Mouse (Mus musculus) limb, embryonic 14.5 days (tissue): ENCODE measurements around the gene Ugt1a2. TPM values are rescaled to one million over a fixed set of nuclear protein-coding genes. Genes with fewer than 3 reads are reported as not detected.
"Not testable (repeated sequence)": the region's sequence is repeated elsewhere in the genome, so short reads cannot be mapped to it uniquely, and the experiment has no call there.

ENCODE experiments used
- ATAC-seq: fragments of 200-750 bp; cut with Nextera tagmentation; 2 replicates; pipeline ENCODE4 v1.8.0; 2017; ENCODE audit warnings: low read depth, moderate number of reproducible peaks, moderate TSS enrichment; ENCODE audit not compliant: low FRiP score
- DNase-seq: peaks from one replicate; pipeline ENCODE4 v3.0.0-alpha.2; 2015; ENCODE audit warnings: low spot score
- H3K27ac ChIP-seq: fragments of 300-500 bp; sonication (generic); replicated peaks from 2 replicates; pipeline ENCODE4 v1.5.1; 2014; ENCODE audit warnings: low read depth, mild to moderate bottlenecking, low read length, moderate library complexity, mixed read lengths
- H3K27me3 ChIP-seq: fragments of 300-500 bp; sonication (generic); 2 replicates; pipeline ENCODE4 v1.6.1; 2014; ENCODE audit warnings: low read length, mixed read lengths; ENCODE audit not compliant: control insufficient read depth, insufficient read depth
- H3K36me3 ChIP-seq: fragments of 300-500 bp; sonication (generic); 2 replicates; pipeline ENCODE4 v1.6.1; 2014; ENCODE audit warnings: mild to moderate bottlenecking, low read length, moderate library complexity, mixed read lengths; ENCODE audit not compliant: control insufficient read depth, insufficient read depth
- H3K4me1 ChIP-seq: fragments of 300-500 bp; sonication (generic); 2 replicates; pipeline ENCODE4 v1.6.1; 2014; ENCODE audit warnings: antibody characterized with exemption, low read length, mixed read lengths; ENCODE audit not compliant: control insufficient read depth, insufficient read depth
- H3K4me2 ChIP-seq: fragments of 300-500 bp; sonication (generic); replicated peaks from 2 replicates; pipeline ENCODE4 v1.6.1; 2014; ENCODE audit warnings: low read depth, mild to moderate bottlenecking, low read length, moderate library complexity; ENCODE audit not compliant: severe bottlenecking
- H3K4me3 ChIP-seq: fragments of 300-500 bp; sonication (generic); replicated peaks from 2 replicates; pipeline ENCODE4 v1.5.1; 2014; ENCODE audit warnings: low read length
- H3K9ac ChIP-seq: fragments of 300-500 bp; sonication (generic); 2 replicates; pipeline ENCODE4 v1.6.1; 2014; ENCODE audit warnings: mild to moderate bottlenecking, low read depth, low read length, moderate library complexity; ENCODE audit not compliant: severe bottlenecking
- H3K9me3 ChIP-seq: fragments of 300-500 bp; sonication (generic); 2 replicates; pipeline ENCODE4 v1.6.1; 2016; ENCODE audit warnings: low read length; ENCODE audit not compliant: control insufficient read depth
- POLR2A ChIP-seq: fragments of 200-500 bp; IDR thresholded peaks from 2 replicates; pipeline ENCODE4 v1.8.0; 2012; ENCODE audit warnings: inconsistent platforms, mild to moderate bottlenecking, moderate library complexity, borderline replicate concordance; ENCODE audit not compliant: insufficient read depth, insufficient read length; ENCODE audit errors: extremely low read depth
- WGBS: fragments of 180-500 bp; shearing (Covaris S2); extraction: QIAGEN DNeasy Blood & Tissue Kit; methylation state at CpG from one replicate; pipeline ENCODE4 v1.1.7; 2014; 5-methylcytosine and 5-hydroxymethylcytosine counted together
- polyA plus RNA-seq, 2 experiments: library from polyadenylated mRNA; depleted of rRNA in 1 of 2; stranded (reverse) in 1 of 2; unstranded in 1 of 2; fragments of >200 nt; fragmentation: Nextera tagmentation in 1 of 2; extraction: Ambion mirVana in 1 of 2; gene quantifications; 2 replicates each; pipeline versions ENCODE4 v1.2.1 to v1.2.3; 2012 to 2014

Gene Ugt1a2
- polyA plus RNA-seq (2012; rRNA removed): 0.04 and 0.08 TPM in 2 replicates
- polyA plus RNA-seq (2014; fragmentation: Nextera tagmentation; extraction: Ambion mirVana): not detected in 2 replicates

GRCm38 (mm10) chr1:88200456-88200855 is at the start of gene Ugt1a2:
Ugt1a2 (plus strand) TSS chr1:88200601.
- H3K4me1 ChIP-seq: no peaks in the 10 kb centered on the region
- TF ChIP-seq POLR2A: no peak
- no peak for DNase-seq
- no peak for ATAC-seq
- WGBS: 74% methylated on average over 7 of the region's 7 CpGs
- H3K9me3 ChIP-seq: peaks cover 11% of the 10 kb centered on the region
- no peaks in the 10 kb centered on the region for H3K27me3 ChIP-seq
- H3K27ac ChIP-seq: no peak within 1 kb of the TSS
- no peak within 1 kb of the TSS for H3K9ac ChIP-seq
- no peak within 1 kb of the TSS for H3K4me2 ChIP-seq
- no peaks in the 10 kb centered on the region for H3K36me3 ChIP-seq
- no peak within 1 kb of the TSS for H3K4me3 ChIP-seq

DNA sequence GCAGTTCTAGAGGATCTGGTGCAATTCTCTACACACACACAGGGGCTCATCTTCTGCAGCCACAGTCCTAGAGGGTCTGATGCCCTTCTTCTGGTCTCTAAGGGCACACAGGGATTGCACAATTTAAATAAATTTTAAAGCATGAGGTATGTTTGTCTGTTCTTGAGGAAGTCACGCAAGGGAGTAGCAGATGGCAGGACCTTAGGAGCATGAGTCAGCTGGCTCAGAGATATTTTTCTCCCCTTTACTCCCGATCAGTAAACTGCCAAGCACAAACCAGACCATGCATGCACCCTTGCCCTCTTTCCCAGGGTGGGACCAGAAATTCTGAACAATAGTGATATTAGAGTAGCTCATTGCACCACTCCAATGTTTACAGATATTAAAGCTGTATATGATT is 42.0 kb upstream of the Ugt1a2 start:
- DNase-seq (no peak), ATAC-seq (no peak)
- Histone ChIP-seq H3K4me3 (no peak overlapping the region), H3K9me3 (no peaks in the 10 kb centered on the region), H3K4me1 (no peaks in the 10 kb centered on the region), H3K4me2 (no peak overlapping the region), H3K27me3 (no peaks in the 10 kb centered on the region), H3K36me3 (no peaks in the 10 kb centered on the region), H3K27ac (no peak overlapping the region), H3K9ac (no peak overlapping the region)
- WGBS: 83% methylated on average over 2 of the region's 2 CpGs
- no peak for TF ChIP-seq POLR2A

DNA sequence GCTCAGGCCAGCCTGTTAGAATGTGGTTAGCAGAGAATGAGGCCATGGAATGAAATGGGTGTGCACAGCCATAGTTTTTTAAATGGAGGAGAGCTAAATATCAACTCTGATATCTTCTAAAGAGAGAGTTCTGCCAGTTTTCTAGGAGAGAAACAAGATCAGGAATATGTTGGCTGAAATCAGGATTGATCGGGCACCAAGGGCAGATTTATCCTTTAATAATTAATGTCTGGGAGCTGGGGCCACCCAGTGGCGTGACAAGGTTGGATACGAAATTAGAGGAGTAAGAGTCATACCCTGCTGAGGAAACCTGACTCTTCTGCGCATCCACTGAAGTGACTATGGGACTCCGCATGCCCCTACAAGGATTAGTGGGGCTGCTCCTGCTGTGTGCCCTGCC is 34.7 kb upstream of the Ugt1a2 start, which contains the start of gene Ugt1a5:
Gene Ugt1a5 (plus strand): TSS at position 302 of the 400 bp plus-strand sequence.
- Histone ChIP-seq H3K4me3 (no peak within 1 kb of the TSS), H3K9ac (no peak within 1 kb of the TSS), H3K27ac (no peak within 1 kb of the TSS), H3K9me3 (no peaks in the 10 kb centered on the region), H3K4me1 (no peaks in the 10 kb centered on the region), H3K4me2 (no peak within 1 kb of the TSS), H3K27me3 (no peaks in the 10 kb centered on the region), H3K36me3 (no peaks in the 10 kb centered on the region)
- ATAC-seq (no peak), DNase-seq (no peak)
- TF ChIP-seq POLR2A: no peak
- WGBS: 77% methylated on average over 5 of the region's 5 CpGs

- not testable (repeated sequence) for H3K36me3 ChIP-seq, H3K27me3 ChIP-seq, H3K9me3 ChIP-seq, DNase-seq, H3K4me1 ChIP-seq, H3K4me3 ChIP-seq, H3K4me2 ChIP-seq, ATAC-seq, H3K27ac ChIP-seq, H3K9ac ChIP-seq
- WGBS: 93% methylated on average over 5 of the region's 7 CpGs
These were observed 28.2 kb upstream of the Ugt1a2 start for GRCm38 (mm10) chr1:88172190-88172589.

GRCm38 (mm10) chr1:88179657-88180056 is 20.7 kb upstream of the Ugt1a2 start:
- H3K9ac ChIP-seq: no peak overlapping the region
- WGBS: 92% methylated on average over 1 of the region's 1 CpGs
- no peak for ATAC-seq

More at GRCm38 (mm10) chr1:88179657-88180056, 20.7 kb upstream of the Ugt1a2 start:
- no peak overlapping the region for H3K4me2 ChIP-seq
- no peak overlapping the region for H3K4me3 ChIP-seq
- H3K4me1 ChIP-seq: no peaks in the 10 kb centered on the region
- H3K27ac ChIP-seq: no peak overlapping the region
- no peak for DNase-seq
- H3K9me3 ChIP-seq: peaks cover 11% of the 10 kb centered on the region
- no peaks in the 10 kb centered on the region for H3K36me3 ChIP-seq
- TF ChIP-seq POLR2A: no peak
- H3K27me3 ChIP-seq: no peaks in the 10 kb centered on the region
